Mouse (Mus musculus) embryonic fibroblast, embryonic 13.5 days (primary cell): ENCODE measurements around the gene Hpcal1. TPM values are rescaled to one million over a fixed set of nuclear protein-coding genes. Genes with fewer than 3 reads are reported as not detected.
A peak's percentile ranks its signal among the peaks of the same experiment; 100 is the strongest.

ENCODE experiments used
- H3K27ac ChIP-seq: 2 replicates; pipeline ENCODE4 v1.5.1; 2012; ENCODE audit warnings: low read length, control low read depth, inconsistent platforms; ENCODE audit not compliant: insufficient read depth
- H3K4me1 ChIP-seq: 2 replicates; pipeline ENCODE4 v1.6.1; 2011; ENCODE audit warnings: low read length; ENCODE audit not compliant: control insufficient read depth, insufficient read depth
- H3K4me3 ChIP-seq: 2 replicates; pipeline ENCODE4 v1.5.1; 2011; ENCODE audit warnings: mild to moderate bottlenecking, control low read depth, low read length; ENCODE audit not compliant: insufficient read depth
- CTCF ChIP-seq: IDR thresholded peaks from 2 replicates; pipeline ENCODE4 v1.5.1; 2011; ENCODE audit warnings: mild to moderate bottlenecking, control low read depth, low read length, moderate library complexity, borderline replicate concordance; ENCODE audit not compliant: insufficient read depth
- POLR2A ChIP-seq: IDR thresholded peaks from 2 replicates; pipeline ENCODE4 v1.6.1; 2011; ENCODE audit warnings: low read depth, mild to moderate bottlenecking, control low read depth, low read length, moderate library complexity
- polyA plus RNA-seq: library from polyadenylated mRNA; stranded (reverse); fragments of >200 nt; gene quantifications from 2 replicates; pipeline ENCODE4 v1.2.4, GENCODE M21; 2011; ENCODE audit warnings: low read depth; ENCODE audit not compliant: missing spikeins, insufficient read length

The Hpcal1 gene
- polyA plus RNA-seq, 1 experiment = 41.1 TPM

DNA sequence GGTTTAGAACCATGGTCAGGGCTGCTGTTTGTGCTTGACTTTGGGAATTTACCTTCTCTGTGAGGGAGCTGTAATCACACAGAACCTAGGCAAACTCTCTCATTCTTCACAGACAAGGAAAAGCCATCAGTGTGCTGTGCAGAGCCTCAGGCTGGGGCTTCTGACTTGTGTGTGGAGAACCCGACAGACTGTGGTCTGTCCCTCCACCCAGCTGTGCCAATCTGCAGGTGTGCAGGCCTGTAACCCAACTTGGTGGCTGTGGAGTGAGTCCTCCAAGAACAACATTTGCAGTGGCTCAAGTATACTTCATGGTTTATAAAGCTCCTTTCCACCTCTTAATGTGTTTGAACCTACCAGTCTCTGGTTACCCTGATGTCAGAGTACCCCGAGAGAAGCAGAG, 4.5 kb upstream of the Hpcal1 start:
- Histone ChIP-seq H3K27ac (no peak overlapping the region), H3K4me1 (peaks cover 6% of the 10 kb centered on the region; the same call in 1 of the 2 replicates), H3K4me3 (no peak overlapping the region)
- no peak for TF ChIP-seq CTCF
- TF ChIP-seq POLR2A = no peak

GRCm38 (mm10) chr12:17688913-17689312, 1.7 kb upstream of the Hpcal1 start:
- Histone ChIP-seq H3K4me1 (peaks cover 6% of the 10 kb centered on the region; the same call in 1 of the 2 replicates), H3K27ac (0 out of 2 replicates have a peak overlapping the region, but pooled peaks have one; percentile 2), H3K4me3 (no peak overlapping the region)
- TF ChIP-seq POLR2A (no peak), CTCF (no peak)

GRCm38 (mm10) chr12:17689931-17690563, 609 bp upstream of the Hpcal1 start:
- H3K4me3 ChIP-seq = peak overlapping the region; percentile 82
- no peak overlapping the region for H3K27ac ChIP-seq
- peaks cover 6% of the 10 kb centered on the region; the same call in 1 of the 2 replicates for H3K4me1 ChIP-seq
- TF ChIP-seq CTCF (no peak), POLR2A (peak; percentile 54)

DNA sequence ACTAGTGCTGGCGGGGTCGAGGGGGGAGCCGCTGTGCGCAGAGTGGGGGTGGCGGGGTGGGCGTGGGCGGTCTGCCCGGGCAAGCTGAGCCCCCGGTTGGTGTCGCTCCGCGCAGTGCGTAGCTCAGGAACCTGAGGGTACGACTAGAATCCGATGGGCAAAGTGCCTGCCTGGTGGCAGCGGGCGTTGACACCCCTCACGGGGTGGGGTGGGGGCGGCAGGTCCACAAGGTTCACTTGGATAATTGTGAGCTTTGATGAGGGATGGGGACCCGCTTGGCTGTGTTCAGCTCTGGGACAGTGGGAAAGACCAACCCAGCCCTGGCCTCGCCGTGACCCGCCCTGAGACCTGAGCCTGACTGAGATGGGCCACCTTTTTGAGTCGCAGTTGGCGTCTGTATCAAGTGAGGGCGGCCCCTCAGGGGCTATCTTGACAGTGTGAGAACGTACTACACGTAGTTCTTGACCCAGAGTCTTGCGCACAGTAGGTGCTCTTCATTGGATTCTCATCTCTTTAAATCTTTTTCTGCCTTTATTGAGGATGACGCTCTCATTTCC, 742 bp downstream of the Hpcal1 start:
- H3K4me1 ChIP-seq = peaks cover 6% of the 10 kb centered on the region; the same call in 1 of the 2 replicates

GRCm38 (mm10) chr12:17691891-17692321, 1.2 kb downstream of the Hpcal1 start:
- H3K4me1 ChIP-seq = peaks cover 6% of the 10 kb centered on the region; the same call in 1 of the 2 replicates
- H3K27ac ChIP-seq = no peak overlapping the region
- TF ChIP-seq CTCF = no peak
- TF ChIP-seq POLR2A = no peak
- peak overlapping the region; percentile 72 for H3K4me3 ChIP-seq

More for the DNA sequence above, 742 bp downstream of the Hpcal1 start:
- peak overlapping the region; percentile 72 for H3K4me3 ChIP-seq
- TF ChIP-seq POLR2A (no peak), CTCF (no peak)
- H3K27ac ChIP-seq = no peak overlapping the region

DNA sequence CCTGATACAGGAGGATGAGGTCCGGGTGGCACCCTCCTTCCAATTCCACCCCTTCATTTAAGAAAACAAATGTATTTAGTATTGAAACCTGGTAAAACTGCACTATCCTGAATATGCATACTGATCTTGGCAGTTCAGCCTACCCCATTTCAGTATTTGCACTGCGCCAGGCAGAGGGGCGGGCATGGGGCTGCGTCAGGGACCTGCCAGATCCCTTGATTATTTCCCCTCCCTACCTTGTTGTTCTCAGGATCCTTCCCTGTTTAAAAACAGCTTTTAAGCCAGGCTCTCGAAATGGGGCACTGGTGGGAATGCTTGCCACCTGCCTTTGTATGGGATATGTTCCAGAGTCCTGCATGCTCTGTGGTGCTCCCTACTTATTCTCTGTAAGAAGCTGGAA, 1.7 kb downstream of the Hpcal1 start:
- Histone ChIP-seq H3K4me1 (peaks cover 6% of the 10 kb centered on the region; the same call in 1 of the 2 replicates), H3K27ac (no peak overlapping the region), H3K4me3 (peak overlapping the region; percentile 72; the same call in 1 of the 2 replicates)
- TF ChIP-seq POLR2A (no peak), CTCF (no peak)

GRCm38 (mm10) chr12:17692953-17693352, 2.3 kb downstream of the Hpcal1 start:
- H3K4me3 ChIP-seq = no peak overlapping the region
- peaks cover 6% of the 10 kb centered on the region; the same call in 1 of the 2 replicates for H3K4me1 ChIP-seq
- no peak overlapping the region for H3K27ac ChIP-seq
- no peak for TF ChIP-seq POLR2A
- TF ChIP-seq CTCF = no peak

DNA sequence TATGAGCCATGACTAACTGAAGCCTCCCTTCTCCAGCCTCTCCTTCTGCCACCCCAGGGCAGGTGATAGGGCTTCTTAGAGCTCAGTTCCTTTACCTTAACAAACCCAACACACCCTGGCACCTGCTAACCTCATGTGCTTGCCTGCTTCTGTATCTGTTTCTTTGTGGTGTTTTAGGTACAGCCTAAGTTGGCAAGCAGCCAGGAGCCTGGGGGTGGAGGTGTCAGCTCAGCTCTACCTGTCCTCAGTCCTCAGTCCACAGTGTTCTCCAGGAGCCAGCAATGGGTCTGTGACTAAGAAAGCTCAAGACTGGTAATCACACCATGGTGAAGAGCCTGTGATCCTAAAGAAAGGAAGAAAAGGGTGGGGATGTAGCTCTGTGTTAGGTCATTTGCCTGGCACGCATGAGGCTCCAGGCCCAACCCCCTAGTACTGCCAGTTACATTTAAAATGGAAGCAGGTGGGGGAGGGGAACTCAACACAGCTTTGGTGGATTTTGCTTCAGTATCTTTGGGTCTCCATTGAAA, 4.0 kb downstream of the Hpcal1 start:
- Histone ChIP-seq H3K4me3 (no peak overlapping the region), H3K4me1 (peaks cover 2% of the 10 kb centered on the region; the same call in 1 of the 2 replicates), H3K27ac (no peak overlapping the region)
- TF ChIP-seq CTCF = no peak
- no peak for TF ChIP-seq POLR2A

- H3K27ac ChIP-seq = no peak overlapping the region
- TF ChIP-seq CTCF (no peak), POLR2A (no peak)
- no peaks in the 10 kb centered on the region; the same call in 1 of the 2 replicates for H3K4me1 ChIP-seq
- no peak overlapping the region for H3K4me3 ChIP-seq
Observed at GRCm38 (mm10) chr12:17696395-17696794, 5.7 kb downstream of the Hpcal1 start.

DNA sequence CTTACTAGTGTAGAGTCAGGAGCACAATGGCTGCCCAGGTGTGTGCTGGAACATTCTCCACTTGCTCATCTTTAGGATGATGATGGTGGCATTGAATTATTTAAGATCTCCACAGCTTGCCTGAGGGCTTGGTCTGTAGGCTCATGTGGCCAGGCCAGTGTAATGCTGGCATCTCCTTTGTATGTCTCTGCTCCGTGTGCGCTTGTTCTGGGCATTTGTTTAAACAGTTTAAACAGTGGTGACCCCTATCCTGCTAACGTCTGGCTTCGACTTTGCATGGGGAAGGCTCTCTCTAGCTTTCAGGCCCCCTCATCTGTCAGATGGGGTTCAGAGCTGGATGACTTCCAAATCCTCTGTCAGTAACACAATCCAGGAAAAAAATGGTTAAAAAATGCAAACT, 8.3 kb downstream of the Hpcal1 start:
- TF ChIP-seq POLR2A (no peak), CTCF (no peak)
- Histone ChIP-seq H3K4me1 (no peaks in the 10 kb centered on the region; the same call in 1 of the 2 replicates), H3K4me3 (no peak overlapping the region), H3K27ac (no peak overlapping the region)
